Mouse (Mus musculus) megakaryocyte, embryonic 14.5 days (primary cell): ENCODE measurements around the gene Zbtb39.

Experiments
- FLI1 ChIP-seq: IDR thresholded peaks from 2 replicates; pipeline ENCODE4 v1.6.1; 2012; ENCODE audit warnings: low read length, inconsistent platforms, mixed read lengths
- GATA1 ChIP-seq: IDR thresholded peaks from 3 replicates; pipeline ENCODE4 v1.6.1; 2012; ENCODE audit warnings: mixed read lengths, low read length, inconsistent platforms, borderline replicate concordance

DNA sequence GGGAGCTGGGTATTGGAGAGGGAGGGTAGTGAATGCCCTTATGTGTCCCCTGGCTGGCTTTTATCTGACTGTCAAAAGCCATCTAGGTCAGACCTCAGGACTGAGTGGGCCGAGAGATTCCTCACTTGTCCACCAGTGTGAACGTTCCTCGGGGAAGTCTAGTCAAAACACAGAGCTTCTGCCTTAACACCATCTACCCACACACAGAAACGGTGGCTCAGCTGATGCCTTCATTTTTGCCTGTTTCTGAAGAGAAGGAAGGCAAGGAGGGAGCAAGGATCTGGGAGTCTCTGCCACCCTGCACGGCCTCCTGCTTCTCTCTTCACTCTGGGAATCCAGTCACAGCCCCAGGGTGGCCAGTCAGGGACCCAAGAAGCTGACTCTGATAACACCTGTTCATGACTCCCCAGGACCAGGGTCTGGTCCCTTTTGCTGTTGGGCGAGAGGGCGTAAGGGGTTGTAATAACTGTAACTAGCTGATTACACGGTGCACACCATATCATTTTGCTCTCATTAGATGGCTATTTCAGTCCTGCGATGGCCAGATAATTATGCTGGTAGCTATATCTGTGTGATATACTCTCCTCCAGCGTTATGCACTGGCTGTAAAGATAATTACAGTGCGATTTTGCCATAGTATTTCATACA lies 8.9 kb upstream of the Zbtb39 start:
- TF ChIP-seq GATA1 (no peak), FLI1 (no peak)
